Mouse (Mus musculus) cerebellum, postnatal 36 days (tissue): ENCODE measurements around the gene Dctn1.
A peak's percentile ranks its signal among the peaks of the same experiment; 100 is the strongest.

Experiments
- DNase-seq, 2 experiments: peaks; one replicate each; pipeline ENCODE4 v3.0.0; 2021 to 2022; ENCODE audit warnings: mixed read lengths in 2 of 2

Dctn1 gene

GRCm38 (mm10) chr6:83165607-83166242 is at the start of gene Dctn1:
Dctn1 (plus strand) TSS chr6:83165920.
- DNase-seq: peak; percentile 94 to 96

DNA sequence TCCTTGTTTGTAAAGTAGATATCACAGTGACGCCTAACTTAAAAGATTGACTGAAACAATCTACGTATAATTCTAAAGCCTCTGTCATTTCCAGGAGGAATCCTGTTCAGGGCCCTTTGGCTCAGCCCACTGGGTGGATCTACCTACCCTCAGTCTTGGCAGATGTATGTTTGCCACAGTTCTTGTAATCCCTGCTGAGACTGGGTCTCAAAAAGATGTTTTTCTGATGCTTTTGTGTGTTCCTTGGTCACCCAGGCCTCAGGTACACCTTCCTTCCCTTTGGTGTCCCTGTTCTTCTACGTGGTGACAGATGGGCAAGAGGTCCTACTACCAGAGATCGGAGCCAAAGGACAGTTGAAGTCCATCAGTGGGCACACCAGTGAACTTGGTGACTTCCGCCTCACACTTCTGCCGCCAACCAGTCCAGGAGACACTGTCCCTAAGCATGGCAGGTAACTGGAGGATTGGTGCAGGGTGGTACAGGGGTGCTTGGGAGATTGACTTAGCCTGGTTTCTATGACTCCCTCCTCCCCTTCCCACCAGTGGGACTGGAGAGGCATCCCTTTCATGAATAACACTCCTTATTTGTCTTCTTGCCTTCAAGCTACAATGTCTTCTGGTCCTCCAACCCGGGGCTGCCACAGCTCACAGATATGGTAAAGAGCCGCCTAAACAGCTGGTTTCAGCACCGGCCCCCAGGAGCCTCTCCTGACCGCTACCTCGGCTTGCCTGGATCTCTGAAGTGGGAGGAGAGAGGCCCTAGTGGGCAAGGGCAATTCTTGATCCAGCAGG is 49.2 kb upstream of the Dctn1 start:
- no peak for DNase-seq

DNA sequence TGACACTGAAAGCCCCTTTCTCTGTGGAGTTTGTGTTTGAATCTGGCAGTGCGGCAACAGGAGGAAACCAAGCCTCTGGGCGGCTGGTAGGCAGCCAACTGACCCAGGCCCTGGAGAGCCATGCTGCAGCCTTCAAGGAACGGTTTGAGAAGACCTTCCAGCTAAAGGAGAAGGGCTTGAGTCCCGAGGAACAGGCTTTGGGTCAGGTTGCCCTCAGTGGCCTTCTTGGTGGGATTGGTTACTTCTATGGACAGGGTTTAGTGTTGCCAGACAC is 48.6 kb upstream of the Dctn1 start:
- DNase-seq: no peak

GRCm38 (mm10) chr6:83117616-83118015 is 48.1 kb upstream of the Dctn1 start:
- DNase-seq: no peak

DNA sequence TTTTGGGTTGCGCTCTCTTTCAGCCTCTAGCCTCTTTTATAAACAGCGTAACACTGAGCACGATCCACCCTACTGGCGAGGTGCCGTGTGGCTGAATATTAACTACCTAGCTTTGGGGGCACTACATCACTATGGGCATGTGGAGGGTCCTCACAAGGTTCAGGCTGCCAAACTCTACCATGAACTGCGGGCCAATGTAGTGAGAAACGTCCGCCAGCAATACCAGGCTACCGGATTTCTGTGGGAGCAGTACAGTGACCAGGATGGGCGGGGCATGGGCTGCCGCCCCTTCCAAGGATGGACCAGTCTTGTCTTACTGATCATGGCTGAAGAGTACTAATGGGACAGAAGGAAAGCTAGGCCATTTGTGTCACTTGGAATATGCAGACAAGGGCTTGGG is 47.4 kb upstream of the Dctn1 start:
- no peak for DNase-seq

- no peak for DNase-seq
Observed at GRCm38 (mm10) chr6:83118825-83119733, 46.6 kb upstream of the Dctn1 start.

DNA sequence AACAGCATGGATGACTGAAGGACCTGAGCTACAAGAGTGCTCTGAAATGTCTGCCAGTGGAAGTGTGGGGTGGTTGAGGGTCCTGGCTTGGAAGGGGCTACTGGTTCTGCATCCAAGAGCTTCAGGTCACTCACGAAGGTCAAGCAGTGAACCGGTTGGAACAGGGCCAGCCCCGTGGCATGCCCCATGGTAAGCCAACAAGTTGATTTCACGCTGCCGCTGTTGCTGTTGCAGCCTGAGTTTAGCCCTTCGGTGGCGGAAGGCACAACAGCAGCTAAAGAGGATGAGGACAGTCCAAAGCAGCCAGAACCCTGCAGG is 46.0 kb upstream of the Dctn1 start:
- peak in 1 of 2 experiments; percentile 33 for DNase-seq

DNA sequence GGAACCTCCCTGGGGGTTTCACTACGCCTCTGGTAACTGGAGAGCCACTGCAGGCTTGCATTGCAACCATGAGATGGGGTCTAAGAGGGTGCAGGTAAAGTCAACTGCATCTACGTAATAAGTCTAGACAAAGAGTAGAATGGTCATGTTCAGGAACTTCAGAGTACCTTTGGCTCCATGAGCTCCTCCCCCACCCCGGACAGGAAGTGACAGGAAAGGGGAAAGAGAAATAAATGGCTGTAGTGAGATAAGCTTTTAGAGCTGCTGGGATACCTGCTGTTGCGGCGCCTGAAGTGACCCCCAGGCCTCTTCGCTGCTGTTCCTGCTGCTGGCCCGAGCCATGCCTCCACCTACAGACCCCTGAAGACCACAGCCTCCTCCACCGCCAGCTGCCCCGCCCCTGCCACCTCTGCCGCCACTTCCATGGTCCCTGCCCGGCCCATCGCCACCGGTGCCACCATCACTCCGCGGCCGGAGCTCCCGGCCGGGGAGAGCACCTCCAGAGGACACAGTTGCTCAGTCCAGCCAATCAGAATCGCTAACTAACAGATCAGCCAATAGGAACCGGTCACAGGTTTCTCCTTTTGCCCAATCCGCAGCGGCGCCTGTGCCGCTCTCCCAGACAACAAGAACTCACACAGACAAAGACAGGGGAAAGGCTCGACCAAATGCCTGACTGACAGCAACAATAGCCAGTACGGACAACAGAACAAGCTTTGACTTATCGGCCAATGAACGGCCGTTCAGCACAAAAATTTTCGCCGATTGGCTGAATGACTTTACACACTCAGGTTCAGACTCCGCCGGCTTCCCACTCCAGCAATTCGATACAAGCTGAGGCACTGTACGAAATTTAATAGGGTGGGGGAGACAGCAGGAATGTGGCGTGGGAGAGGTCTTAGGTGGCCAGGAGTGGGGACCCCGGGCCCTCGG is 44.5 kb upstream of the Dctn1 start, which contains the start of gene Wbp1:
Gene Wbp1, minus strand, starts transcription at position 630 of the 933 bp plus-strand sequence.
- DNase-seq: peak; percentile 91 to 95

GRCm38 (mm10) chr6:83121863-83122710 is 43.6 kb upstream of the Dctn1 start:
- DNase-seq: no peak

DNA sequence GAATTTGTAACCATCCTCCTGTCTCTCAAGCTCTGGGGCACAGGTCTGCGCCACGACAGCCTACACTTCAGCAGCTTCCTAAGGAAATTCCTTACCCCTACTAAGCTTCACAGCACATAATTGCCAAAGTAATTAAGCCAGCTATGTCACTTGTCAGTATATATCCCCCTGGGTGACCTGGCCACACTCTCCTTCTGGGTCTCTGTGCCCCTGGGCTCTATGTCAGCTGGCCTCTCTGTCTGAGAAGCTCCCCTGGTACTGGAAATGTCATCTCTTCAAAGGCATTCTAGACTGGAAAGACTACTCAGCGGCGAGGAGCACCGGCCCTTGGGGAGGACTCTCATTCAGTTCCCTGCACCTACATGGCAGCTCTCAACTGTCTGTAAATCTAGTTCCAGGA is 42.8 kb upstream of the Dctn1 start:
- DNase-seq: no peak

DNA sequence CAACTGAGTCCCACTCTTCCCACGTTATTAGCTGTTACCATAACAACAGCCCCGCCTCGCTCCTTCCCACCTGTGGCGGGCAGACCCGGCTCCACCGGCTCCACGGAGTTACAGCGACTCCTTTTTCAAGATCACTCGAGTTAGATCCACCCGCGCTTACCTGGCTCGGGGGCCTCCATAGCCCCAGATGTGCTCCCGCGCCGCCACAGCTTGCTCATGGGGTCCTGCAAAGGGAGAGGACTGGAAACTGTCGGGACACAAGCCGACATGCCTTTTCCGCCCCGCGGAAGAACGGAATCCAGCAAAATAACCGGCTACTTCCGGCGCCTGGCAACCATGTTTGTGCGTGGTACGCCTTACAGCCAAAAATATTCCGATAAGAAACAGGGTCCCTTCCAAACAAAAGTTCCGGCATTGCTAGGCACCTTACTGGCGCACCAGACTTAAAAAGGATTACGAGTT is 40.8 kb upstream of the Dctn1 start:
- DNase-seq: peak; percentile 85 to 87

DNA sequence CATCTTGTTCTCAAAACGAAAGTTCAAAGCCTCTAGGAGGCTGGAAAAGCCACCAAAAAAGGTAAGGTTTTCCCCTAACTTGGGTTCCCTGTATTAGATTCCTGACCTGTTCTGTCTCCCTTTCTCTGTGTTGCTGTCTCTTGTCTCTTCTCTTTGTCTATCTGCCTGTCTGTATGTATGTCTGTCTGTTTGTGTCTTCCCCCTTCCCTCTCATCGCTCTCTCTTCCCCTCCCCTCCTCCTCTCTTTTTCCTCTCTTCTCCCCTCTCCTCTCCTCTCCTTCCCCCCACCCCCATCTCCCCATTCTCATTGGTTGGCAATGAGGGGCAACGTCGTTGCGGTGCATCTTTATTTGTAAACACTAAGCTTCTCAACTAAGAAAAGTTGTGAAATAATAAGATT is 40.4 kb upstream of the Dctn1 start, which contains the start of gene Ino80b:
Gene Ino80b, minus strand, starts transcription at position 101 of the 400 bp plus-strand sequence.
- DNase-seq: no peak

DNA sequence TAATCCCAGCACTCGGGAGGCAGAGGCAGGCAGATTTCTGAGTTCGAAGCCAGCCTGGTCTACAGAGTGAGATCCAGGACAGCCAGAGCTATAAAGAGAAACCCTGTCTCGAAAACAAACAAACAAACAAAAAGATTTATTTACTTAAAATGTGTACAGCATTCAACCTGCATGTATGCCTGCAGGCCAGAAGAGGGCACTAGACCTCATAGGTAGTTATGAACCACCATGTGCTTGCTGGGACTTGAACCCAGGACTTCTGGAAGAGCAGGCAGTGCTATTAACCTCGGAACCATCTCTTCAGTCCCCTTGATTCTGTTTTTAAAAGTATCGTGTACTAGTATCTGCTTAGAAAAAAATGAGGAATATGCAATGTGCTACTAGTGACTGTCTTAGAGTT is 38.3 kb upstream of the Dctn1 start:
- no peak for DNase-seq

- DNase-seq: no peak
Observed at GRCm38 (mm10) chr6:83131469-83132034, 34.2 kb upstream of the Dctn1 start.

DNA sequence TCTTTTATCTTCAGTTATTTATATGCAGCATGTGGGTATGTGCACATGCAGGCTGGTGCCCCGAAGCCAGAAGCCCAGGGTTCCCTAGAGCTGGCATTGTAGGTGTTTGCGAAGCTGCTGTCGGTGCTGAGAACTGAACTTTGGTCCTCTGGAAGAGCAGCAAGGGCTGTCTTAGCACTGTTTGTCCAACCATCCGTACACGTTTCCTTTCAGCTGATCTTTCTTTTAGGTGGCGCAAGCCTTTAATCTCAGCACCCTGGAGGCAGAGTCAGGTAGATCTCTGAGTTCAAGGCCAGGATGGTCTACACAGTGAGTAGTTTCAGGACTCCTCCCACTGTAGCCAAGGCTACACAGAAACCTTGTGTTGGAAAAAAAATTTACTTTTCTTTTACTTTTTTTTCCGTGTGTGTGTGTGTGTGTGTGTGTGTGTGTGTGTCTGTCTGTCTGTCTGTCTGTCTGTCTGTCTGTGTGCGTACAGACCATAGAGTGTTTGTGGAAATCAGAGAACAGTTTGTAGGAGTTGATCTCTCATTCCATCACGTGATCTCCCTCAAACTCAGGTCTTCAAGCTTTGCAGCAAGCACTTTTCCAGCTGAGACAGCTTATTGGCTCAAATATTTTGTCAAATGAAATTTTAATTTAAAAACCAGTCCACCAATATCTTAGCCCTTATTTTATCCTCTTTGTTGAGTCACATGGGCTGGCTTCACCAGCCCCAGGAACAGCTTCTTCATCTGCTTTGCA is 33.4 kb upstream of the Dctn1 start:
- no peak for DNase-seq

DNA sequence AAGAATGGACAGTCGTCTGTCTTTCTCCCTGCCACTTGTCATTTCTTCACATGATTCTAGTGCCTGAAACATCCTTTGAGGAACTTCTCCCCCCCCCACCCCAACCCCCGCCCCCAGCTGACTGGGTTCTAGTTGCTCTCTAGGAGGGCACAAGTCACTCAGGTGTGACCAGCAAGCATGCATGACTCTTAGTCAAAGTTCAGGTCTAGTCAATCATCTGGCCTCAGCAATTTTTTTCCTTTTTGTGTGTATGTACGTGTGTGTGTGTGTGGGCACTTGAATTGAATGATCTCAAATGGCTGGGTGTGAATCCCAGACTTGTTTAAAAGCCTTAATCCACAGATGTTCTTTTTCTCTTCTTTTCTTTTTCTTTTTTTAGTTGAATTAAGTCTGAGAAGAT is 31.5 kb upstream of the Dctn1 start:
- no peak for DNase-seq

DNA sequence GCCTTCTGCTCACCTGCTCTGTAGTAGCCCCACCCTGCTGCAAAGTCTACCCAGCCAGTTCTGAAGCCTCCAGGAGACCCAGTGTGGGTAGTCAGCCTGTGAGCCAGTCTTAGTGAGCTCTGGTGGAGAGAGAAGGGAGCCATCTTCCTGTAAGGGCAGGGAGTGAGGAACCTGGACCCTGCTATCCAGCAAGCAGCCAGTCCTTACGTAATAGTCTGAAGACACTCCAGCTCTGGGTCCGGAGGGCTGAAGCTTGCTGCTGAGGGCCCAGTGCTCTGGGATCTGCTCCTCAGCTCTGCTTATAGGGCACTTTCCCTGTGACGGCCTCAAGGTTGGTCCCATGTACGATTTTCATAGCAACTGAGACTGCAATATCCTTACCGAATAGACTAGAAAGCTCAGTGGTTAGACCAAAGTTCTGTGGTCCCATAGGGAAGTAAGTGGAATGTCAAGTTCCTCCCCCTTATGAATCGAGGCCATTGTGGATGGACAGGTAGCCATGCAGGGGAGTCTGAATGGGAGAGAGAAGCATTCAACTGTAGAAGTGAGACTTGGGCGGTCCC is 30.7 kb upstream of the Dctn1 start, which contains the start of gene Rtkn:
Gene Rtkn, plus strand, starts transcription at position 513 of the 563 bp plus-strand sequence.
- no peak for DNase-seq

DNA sequence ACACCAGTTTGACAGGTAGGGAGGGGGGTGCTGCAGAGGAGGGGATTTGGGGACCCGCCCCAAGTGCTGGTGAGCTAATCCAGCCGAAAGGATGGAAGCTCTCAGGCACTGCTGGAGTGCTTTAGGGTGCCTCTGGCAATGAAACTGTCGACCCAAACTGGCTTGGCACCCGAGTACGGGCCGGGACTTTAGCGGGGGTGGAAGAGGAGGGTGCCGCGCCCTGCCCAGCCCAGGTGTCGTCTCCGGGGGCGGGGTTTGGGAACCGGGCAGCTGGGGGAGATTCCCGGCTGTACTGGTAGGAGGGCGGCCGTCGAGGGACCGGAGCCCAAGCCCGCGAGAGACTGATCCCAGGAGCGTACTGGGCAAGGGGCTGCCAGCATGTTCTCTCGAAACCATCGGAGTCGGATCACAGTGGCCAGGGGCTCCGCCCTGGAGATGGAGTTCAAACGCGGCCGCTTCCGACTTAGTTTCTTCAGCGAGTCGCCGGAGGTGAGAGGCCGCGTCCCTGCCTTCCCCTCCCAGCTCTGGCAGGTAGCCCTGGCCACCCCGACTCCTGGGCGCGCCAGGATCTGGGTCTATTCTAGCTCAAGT is 30.1 kb upstream of the Dctn1 start:
- DNase-seq: no peak

- no peak for DNase-seq
Observed at GRCm38 (mm10) chr6:83136291-83136880, 29.3 kb upstream of the Dctn1 start.
